Mouse (Mus musculus): ENCODE data around the gene Gorab. TPM values are rescaled to one million over a fixed set of nuclear protein-coding genes. Genes with fewer than 3 reads are reported as not detected.

The Gorab gene
- 10 to 100 TPM; 12.1 to 12.9 TPM for total RNA-seq (2021)

- intact Hi-C loops (cut with DNase I): loop anchor here (10.0 kb wide), 1 partner anchor 371 kb away; the partner anchor contains the start of gene Kifap3
- DNase-seq (ENCODE audit: low spot score in 2 of 2): peak; percentile 98
Observed at GRCm38 (mm10) chr1:163403498-163404126, at the start of gene Gorab. Gorab (minus strand) TSS chr1:163403669.

- intact Hi-C loops (cut with DNase I): no loop called here
- no peak for DNase-seq (ENCODE audit: low spot score in 2 of 2)
Observed at GRCm38 (mm10) chr1:163443832-163444231, 40.4 kb upstream of the Gorab start.

GRCm38 (mm10) chr1:163439002-163439401 lies 35.5 kb upstream of the Gorab start:
- intact Hi-C loops (cut with DNase I): no loop called here

GRCm38 (mm10) chr1:163423467-163424014 lies 20.1 kb upstream of the Gorab start:
- no peak for DNase-seq (ENCODE audit: low spot score in 2 of 2)
- intact Hi-C loops (cut with DNase I): no loop called here

More at GRCm38 (mm10) chr1:163439002-163439401, 35.5 kb upstream of the Gorab start:
- no peak for DNase-seq (ENCODE audit: low spot score in 2 of 2)

GRCm38 (mm10) chr1:163417191-163417590 lies 13.7 kb upstream of the Gorab start:
- no peak for DNase-seq (ENCODE audit: low spot score in 2 of 2)
- intact Hi-C loops (cut with DNase I): no loop called here

- no peak for DNase-seq (ENCODE audit: low spot score in 2 of 2)
- intact Hi-C loops (cut with DNase I): no loop called here
Observed at GRCm38 (mm10) chr1:163414200-163414599, 10.7 kb upstream of the Gorab start.

- intact Hi-C loops (cut with DNase I): loop anchor here (10.0 kb wide), 1 partner anchor 369 kb away; the partner anchor contains the start of gene Kifap3
- no peak for DNase-seq (ENCODE audit: low spot score in 2 of 2)
Observed at GRCm38 (mm10) chr1:163406203-163406602, 2.7 kb upstream of the Gorab start.

GRCm38 (mm10) chr1:163391321-163391720 lies 12.1 kb downstream of the Gorab start:
- intact Hi-C loops (cut with DNase I): no loop called here
- DNase-seq (ENCODE audit: low spot score in 2 of 2): no peak

GRCm38 (mm10) chr1:163390044-163390443 lies 13.4 kb downstream of the Gorab start:
- no peak for DNase-seq (ENCODE audit: low spot score in 2 of 2)

GRCm38 (mm10) chr1:163386196-163386595 lies 17.3 kb downstream of the Gorab start:
- no peak for DNase-seq (ENCODE audit: low spot score in 2 of 2)
- intact Hi-C loops (cut with DNase I): no loop called here

More at GRCm38 (mm10) chr1:163390044-163390443, 13.4 kb downstream of the Gorab start:
- intact Hi-C loops (cut with DNase I): no loop called here

GRCm38 (mm10) chr1:163383442-163384027 lies 19.9 kb downstream of the Gorab start:
- no peak for DNase-seq (ENCODE audit: low spot score in 2 of 2)
- intact Hi-C loops (cut with DNase I): no loop called here

GRCm38 (mm10) chr1:163382048-163382719 lies 21.3 kb downstream of the Gorab start:
- DNase-seq (ENCODE audit: low spot score in 2 of 2): no peak
- intact Hi-C loops (cut with DNase I): no loop called here

- DNase-seq (ENCODE audit: low spot score in 2 of 2): no peak
- intact Hi-C loops (cut with DNase I): no loop called here
Observed at GRCm38 (mm10) chr1:163380591-163380990, 22.9 kb downstream of the Gorab start.

GRCm38 (mm10) chr1:163380072-163380471 lies 23.4 kb downstream of the Gorab start:
- intact Hi-C loops (cut with DNase I): no loop called here
- no peak for DNase-seq (ENCODE audit: low spot score in 2 of 2)

GRCm38 (mm10) chr1:163377924-163378323 lies 25.5 kb downstream of the Gorab start:
- DNase-seq (ENCODE audit: low spot score in 2 of 2): no peak
- intact Hi-C loops (cut with DNase I): no loop called here

- no peak for DNase-seq (ENCODE audit: low spot score in 2 of 2)
- intact Hi-C loops (cut with DNase I): no loop called here
Observed at GRCm38 (mm10) chr1:163376818-163377581, 26.5 kb downstream of the Gorab start.

GRCm38 (mm10) chr1:163374455-163374854 lies 29.0 kb downstream of the Gorab start:
- DNase-seq (ENCODE audit: low spot score in 2 of 2): no peak
- intact Hi-C loops (cut with DNase I): no loop called here

- intact Hi-C loops (cut with DNase I): no loop called here
- DNase-seq (ENCODE audit: low spot score in 2 of 2): peak in 1 of 2 experiments; percentile 47
Observed at GRCm38 (mm10) chr1:163362202-163362601, 41.3 kb downstream of the Gorab start.

GRCm38 (mm10) chr1:163361376-163361775 lies 42.1 kb downstream of the Gorab start:
- intact Hi-C loops (cut with DNase I): no loop called here
- no peak for DNase-seq (ENCODE audit: low spot score in 2 of 2)

GRCm38 (mm10) chr1:163360796-163361195 lies 42.7 kb downstream of the Gorab start:
- intact Hi-C loops (cut with DNase I): no loop called here
- no peak for DNase-seq (ENCODE audit: low spot score in 2 of 2)
